ENCODE assay signal across 10 mouse cellular contexts in the genomic region with DNA sequence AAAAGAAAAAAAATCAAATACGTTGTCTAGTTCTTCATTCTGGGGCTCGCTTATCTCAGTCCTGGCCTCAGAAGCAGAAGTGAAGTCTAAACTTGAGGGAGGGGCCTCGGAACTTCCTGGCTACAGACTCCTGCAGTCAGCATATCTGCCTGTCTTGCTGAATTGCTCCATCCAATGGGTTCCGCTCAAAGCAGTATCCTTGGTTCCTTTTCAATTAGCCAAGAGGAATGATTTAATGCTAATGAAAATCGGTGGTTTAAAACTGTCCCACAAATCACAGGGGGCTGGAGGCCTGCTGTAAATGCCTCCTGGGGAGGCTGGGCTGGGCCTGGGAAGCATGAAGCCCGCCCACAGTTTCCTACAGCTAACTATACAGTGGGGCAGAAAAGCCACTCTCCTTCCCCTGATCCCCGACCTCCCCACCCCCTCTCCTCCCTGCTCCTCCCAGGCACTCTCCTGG. TPM values are rescaled to one million over a fixed set of nuclear protein-coding genes. Genes with fewer than 3 reads are reported as not detected.
A peak's percentile ranks its signal among the peaks of the same experiment; 100 is the strongest.
DNase-seq lines count a peak whose midpoint lies in the region; ATAC-seq and TF ChIP-seq lines count a peak whose summit lies in the region.
"Had no signal": no experiment of that assay in that cellular context is flagged by ENCODE, and none has a peak within 500 bp of the region (broad histone marks: within the 10 kb centered on the region; RNA-seq: fewer than 3 reads in every experiment).

No protein-coding gene starts in this region.

- peaks cover 0 to 3% of the 10 kb centered on the region in 2 experiments; a peak in 1 of 4 replicates for H3K36me3 ChIP-seq in MEL (ENCODE audit: control insufficient read depth in 1 of 2, insufficient read depth in 2 of 2, low read length in 2 of 2)
- H3K36me3 ChIP-seq in heart, embryonic 15.5 days: no peaks in the 10 kb centered on the region
- H3K36me3 ChIP-seq: midbrain, embryonic 13.5 days; stomach, embryonic 15.5 days had no signal

- no peaks in the 10 kb centered on the region for H3K27me3 ChIP-seq in MEL (ENCODE audit: control insufficient read depth in 1 of 2, insufficient read depth in 2 of 2, low read length in 2 of 2)
- no peaks in the 10 kb centered on the region for H3K27me3 ChIP-seq in heart, embryonic 15.5 days
- H3K27me3 ChIP-seq: midbrain, embryonic 13.5 days; stomach, embryonic 15.5 days had no signal

- TF ChIP-seq EP300 in MEL (IDR thresholded peaks at IDR 0.05; ENCODE audit: low read depth in 1 of 2, low read length in 2 of 2): 0 out of 4 replicates have a peak, but pooled peaks of 1 of the 2 experiments have one; percentile 32

- H3K4me1 ChIP-seq in MEL (ENCODE audit: control insufficient read depth in 1 of 2, insufficient read depth in 2 of 2, low read length in 2 of 2): 0 out of 4 replicates have a peak, but pooled peaks cover 0 to 2% of the 10 kb centered on the region in 2 experiments
- H3K4me1 ChIP-seq in heart, embryonic 15.5 days (replicated peaks): peaks cover 38% of the 10 kb centered on the region

- peak; percentile 20 for DNase-seq in kidney, adult 9 months
- no peak for DNase-seq in kidney, adult 8-10 months
- peak; percentile 89 for DNase-seq in MEL (ENCODE audit: low read depth, low spot score)
- DNase-seq in adrenal gland, adult 18-20 months (ENCODE audit: low spot score in 2 of 2): no peak
- no peak for DNase-seq in right cerebral cortex, postnatal 4 days
- DNase-seq in left cerebral cortex, postnatal 10 days (ENCODE audit: extremely low spot score in 1 of 2, low spot score in 2 of 2): no peak

- WGBS in heart, embryonic 15.5 days: 21% methylated on average over 7 of the region's 7 CpGs

- TF ChIP-seq RAD21 in MEL (IDR thresholded peaks at IDR 0.05; ENCODE audit: low read depth, low read length): no peak

- no peak; the same call in 1 of the 2 replicates for ATAC-seq in heart, embryonic 15.5 days (replicated peaks; ENCODE audit: insufficient number of reproducible peaks, insufficient read depth, low FRiP score, low read depth)
- ATAC-seq in megakaryocyte, adult 5-6 weeks (ENCODE audit: poor library complexity, severe bottlenecking): peak; percentile 93
- ATAC-seq: midbrain, embryonic 13.5 days had no signal

- peak overlapping the region; percentile 24; the same call in 1 of the 2 replicates for H3K27ac ChIP-seq in MEL (ENCODE audit: control insufficient read depth, low read depth, low read length)
- H3K27ac ChIP-seq in heart, embryonic 15.5 days: 0 out of 2 replicates have a peak overlapping the region, but pooled peaks have one; percentile 50
- H3K27ac ChIP-seq: midbrain, embryonic 13.5 days; stomach, embryonic 15.5 days had no signal

- no peaks in the 10 kb centered on the region for H3K79me2 ChIP-seq in MEL (ENCODE audit: control insufficient read depth, insufficient read depth, low read length, poor library complexity)

- no peak for TF ChIP-seq POLR2A in MEL (IDR thresholded peaks at IDR 0.05; ENCODE audit: control insufficient read depth in 1 of 2, insufficient read depth in 1 of 2, low read depth in 1 of 2, low read length in 2 of 2, poor library complexity in 1 of 2)

- intact Hi-C loops in left cerebral cortex, postnatal 10 days (cut with DNase I): no loop called here

- TF ChIP-seq CTCF in MEL (IDR thresholded peaks at IDR 0.05 in 2 of 3, conservative IDR thresholded peaks at IDR 0.05 in 1 of 3; ENCODE audit: control insufficient read depth in 1 of 3, insufficient read depth in 1 of 3, low read depth in 2 of 3, low read length in 3 of 3, poor library complexity in 1 of 3, severe bottlenecking in 1 of 3): no peak

- no peak overlapping the region for H3K4me2 ChIP-seq in heart, embryonic 15.5 days
- H3K4me2 ChIP-seq: midbrain, embryonic 13.5 days; stomach, embryonic 15.5 days had no signal

- H3K9ac ChIP-seq in MEL (ENCODE audit: control insufficient read depth, low read depth, low read length, poor library complexity, severe bottlenecking): peak overlapping the region; percentile 44
- H3K9ac ChIP-seq in heart, embryonic 15.5 days: no peak overlapping the region
- H3K9ac ChIP-seq: midbrain, embryonic 13.5 days; stomach, embryonic 15.5 days had no signal

- H3K4me3 ChIP-seq in MEL (ENCODE audit: control insufficient read depth in 1 of 2, insufficient read depth in 1 of 2, low read depth in 2 of 2, low read length in 2 of 2): peak overlapping the region in 1 of 2 experiments; percentile 36; a peak in 2 of 4 replicates
- no peak overlapping the region for H3K4me3 ChIP-seq in heart, embryonic 15.5 days
- H3K4me3 ChIP-seq: midbrain, embryonic 13.5 days; stomach, embryonic 15.5 days had no signal

- no peaks in the 10 kb centered on the region for H3K9me3 ChIP-seq in MEL (replicated peaks; ENCODE audit: insufficient read depth, low read length)
- no peaks in the 10 kb centered on the region for H3K9me3 ChIP-seq in heart, embryonic 15.5 days (replicated peaks)
- H3K9me3 ChIP-seq: midbrain, embryonic 13.5 days; stomach, embryonic 15.5 days had no signal

TF ChIP-seq in MEL, 35 proteins besides CTCF, POLR2A, EP300 and RAD21:
- TF ChIP-seq MEF2A (IDR thresholded peaks at IDR 0.05; ENCODE audit: extremely low read depth, insufficient replicate concordance, low read depth, low read length, poor library complexity, severe bottlenecking): no peak
- peak; percentile 92 for TF ChIP-seq ZNF384 (IDR thresholded peaks at IDR 0.05; ENCODE audit: low read depth, low read length)
- TF ChIP-seq ETS1 (IDR thresholded peaks at IDR 0.05; ENCODE audit: low read depth, low read length): 0 out of 2 replicates have a peak, but pooled peaks have one; percentile 30
- no peak for TF ChIP-seq NELFE (IDR thresholded peaks at IDR 0.05; ENCODE audit: low read depth, low read length)
- TF ChIP-seq ELF1 (IDR thresholded peaks at IDR 0.05; ENCODE audit: low read depth, low read length): peak; percentile 49; the same call in 1 of the 2 replicates
- peak; percentile 72; the same call in 1 of the 2 replicates for TF ChIP-seq RCOR1 (IDR thresholded peaks at IDR 0.05; ENCODE audit: low read depth, low read length)
- peak; percentile 77 for TF ChIP-seq GATA1 (IDR thresholded peaks at IDR 0.05; ENCODE audit: low read depth, low read length)
- TF ChIP-seq MAFK (IDR thresholded peaks at IDR 0.05; ENCODE audit: borderline replicate concordance, low read depth, low read length): 0 out of 2 replicates have a peak, but pooled peaks have one; percentile 63

RNA-seq across cellular contexts. Expression of a gene that starts 12.9 kb away (rescaled TPM):
- 0.65 and 0.89 TPM in 2 replicates for total RNA-seq in MEL (2012; rRNA removed)
- polyA plus RNA-seq in MEL (2012; ENCODE audit: insufficient read depth in 1 of 2, insufficient read length in 2 of 2, low read depth in 1 of 2, low replicate concordance in 2 of 2, missing spikeins in 1 of 2): 1 to 10 TPM in 1 of 2 experiments, not detected in 1; 9.6 TPM
- 20.7 and 27.8 TPM in 2 replicates for polyA plus RNA-seq in heart, embryonic 15.5 days (2015; fragmentation: Nextera tagmentation; extraction: Ambion mirVana)
- 36.2 and 44.1 TPM in 2 replicates for total RNA-seq in megakaryocyte, adult 5-6 weeks (2015)
- total RNA-seq in megakaryocyte, adult 5-6 weeks (2017): 6.2 and 10.8 TPM in 2 replicates
- 10 to 100 TPM; 11.2 to 15.3 TPM for total RNA-seq in adrenal gland, adult 18-20 months (2021)
- 100 to 1,000 TPM; 227 to 238 TPM for total RNA-seq in left cerebral cortex, postnatal 10 days (2021)

Comparison
In these comparisons a context has a peak if more than half of its experiments do, and no peak if none do; other contexts are left out.
1. DNase-seq: peak in kidney, adult 9 months (single experiment) and MEL (single experiment); none in kidney, adult 8-10 months (0 of 2), adrenal gland, adult 18-20 months (0 of 2), right cerebral cortex, postnatal 4 days (single experiment) and left cerebral cortex, postnatal 10 days (0 of 2).
2. RNA of a gene that starts 12.9 kb away (total RNA-seq): 227 to 238 TPM in left cerebral cortex, postnatal 10 days; 6.2 to 44.1 TPM in megakaryocyte, adult 5-6 weeks, 11.2 to 15.3 TPM in adrenal gland, adult 18-20 months and 0.65 to 0.89 TPM in MEL; every median in the first group is over 4 times any median in the second.